Mouse (Mus musculus): ENCODE measurements at regions not wholly inside any gene's neighbourhood (a gene's known extent, or its start where the extent isn't known, plus 50 kb on each side); places are given as distances from the start of the nearest gene placed in this dataset.

GRCm38 (mm10) chr12:51089324-51089723 is 258.5 kb upstream of the G2e3 start:
- H3K27ac ChIP-seq: no peak overlapping the region
- no peak overlapping the region for H3K9ac ChIP-seq (replicated peaks)
- WGBS (ENCODE audit: insufficient replicate concordance): 61% methylated on average over 7 of the region's 7 CpGs
- ATAC-seq (ENCODE audit: insufficient read depth) (no peak), DNase-seq (ENCODE audit: low read depth in 3 of 3, low spot score in 3 of 3) (no peak)
- H3K36me3 ChIP-seq (replicated peaks; ENCODE audit: control insufficient read depth, insufficient read depth, low read depth): no peaks in the 10 kb centered on the region
- no peak overlapping the region for H3K4me2 ChIP-seq (ENCODE audit: low read depth)
- H3K27me3 ChIP-seq (ENCODE audit: control insufficient read depth, insufficient read depth, low read length): no peaks in the 10 kb centered on the region
- H3K4me3 ChIP-seq (ENCODE audit: insufficient read depth in 1 of 2, low read depth in 2 of 2, low read length in 2 of 2): no peak overlapping the region
- no peaks in the 10 kb centered on the region for H3K9me3 ChIP-seq (ENCODE audit: control insufficient read depth, low read length)
- no peak for TF ChIP-seq CTCF (IDR thresholded peaks at IDR 0.05; ENCODE audit: low read depth)
- no peak for TF ChIP-seq EP300 (IDR thresholded peaks at IDR 0.05; ENCODE audit: low read depth)
- H3K4me1 ChIP-seq (replicated peaks; ENCODE audit: control insufficient read depth in 2 of 2, insufficient read depth in 2 of 2, low read length in 1 of 2): no peaks in the 10 kb centered on the region

GRCm38 (mm10) chr12:51081809-51082208 is 266.1 kb upstream of the G2e3 start:
- no peak overlapping the region for H3K27ac ChIP-seq
- no peaks in the 10 kb centered on the region for H3K27me3 ChIP-seq (ENCODE audit: control insufficient read depth, insufficient read depth, low read length)
- H3K36me3 ChIP-seq (replicated peaks; ENCODE audit: control insufficient read depth, insufficient read depth, low read depth): no peaks in the 10 kb centered on the region
- H3K4me2 ChIP-seq (ENCODE audit: low read depth): no peak overlapping the region
- TF ChIP-seq EP300 (IDR thresholded peaks at IDR 0.05; ENCODE audit: low read depth) (no peak), CTCF (IDR thresholded peaks at IDR 0.05; ENCODE audit: low read depth) (no peak)
- no peak for DNase-seq (ENCODE audit: low read depth in 3 of 3, low spot score in 3 of 3)
- H3K4me1 ChIP-seq (replicated peaks; ENCODE audit: control insufficient read depth in 2 of 2, insufficient read depth in 2 of 2, low read length in 1 of 2): no peaks in the 10 kb centered on the region
- H3K4me3 ChIP-seq (ENCODE audit: insufficient read depth in 1 of 2, low read depth in 2 of 2, low read length in 2 of 2): no peak overlapping the region
- no peaks in the 10 kb centered on the region for H3K9me3 ChIP-seq (ENCODE audit: control insufficient read depth, low read length)
- no peak for ATAC-seq (ENCODE audit: insufficient read depth)
- WGBS (ENCODE audit: insufficient replicate concordance): 72% methylated on average over 8 of the region's 8 CpGs
- no peak overlapping the region for H3K9ac ChIP-seq (replicated peaks)

GRCm38 (mm10) chr12:51073503-51073902 is 274.4 kb upstream of the G2e3 start:
- 30% methylated on average over 1 of the region's 1 CpGs for WGBS (ENCODE audit: insufficient replicate concordance)
- DNase-seq (ENCODE audit: low read depth in 3 of 3, low spot score in 3 of 3) (no peak), ATAC-seq (ENCODE audit: insufficient read depth) (no peak)
- no peaks in the 10 kb centered on the region for H3K4me1 ChIP-seq (replicated peaks; ENCODE audit: control insufficient read depth in 2 of 2, insufficient read depth in 2 of 2, low read length in 1 of 2)
- no peak for TF ChIP-seq EP300 (IDR thresholded peaks at IDR 0.05; ENCODE audit: low read depth)
- TF ChIP-seq CTCF (IDR thresholded peaks at IDR 0.05; ENCODE audit: low read depth): no peak
- no peak overlapping the region for H3K4me3 ChIP-seq (ENCODE audit: insufficient read depth in 1 of 2, low read depth in 2 of 2, low read length in 2 of 2)
- no peak overlapping the region for H3K9ac ChIP-seq (replicated peaks)
- H3K27me3 ChIP-seq (ENCODE audit: control insufficient read depth, insufficient read depth, low read length): no peaks in the 10 kb centered on the region
- no peak overlapping the region for H3K27ac ChIP-seq
- no peaks in the 10 kb centered on the region for H3K36me3 ChIP-seq (replicated peaks; ENCODE audit: control insufficient read depth, insufficient read depth, low read depth)
- no peak overlapping the region for H3K4me2 ChIP-seq (ENCODE audit: low read depth)
- H3K9me3 ChIP-seq (ENCODE audit: control insufficient read depth, low read length): no peaks in the 10 kb centered on the region

GRCm38 (mm10) chr12:51060931-51061330 is 286.9 kb upstream of the G2e3 start:
- H3K27ac ChIP-seq: no peak overlapping the region
- H3K9ac ChIP-seq (replicated peaks): no peak overlapping the region
- 70% methylated on average over 3 of the region's 3 CpGs for WGBS (ENCODE audit: insufficient replicate concordance)
- no peak overlapping the region for H3K4me2 ChIP-seq (ENCODE audit: low read depth)
- no peaks in the 10 kb centered on the region for H3K9me3 ChIP-seq (ENCODE audit: control insufficient read depth, low read length)
- H3K4me3 ChIP-seq (ENCODE audit: insufficient read depth in 1 of 2, low read depth in 2 of 2, low read length in 2 of 2): no peak overlapping the region
- no peaks in the 10 kb centered on the region for H3K36me3 ChIP-seq (replicated peaks; ENCODE audit: control insufficient read depth, insufficient read depth, low read depth)
- H3K27me3 ChIP-seq (ENCODE audit: control insufficient read depth, insufficient read depth, low read length): no peaks in the 10 kb centered on the region
- H3K4me1 ChIP-seq (replicated peaks; ENCODE audit: control insufficient read depth in 2 of 2, insufficient read depth in 2 of 2, low read length in 1 of 2): no peaks in the 10 kb centered on the region
- TF ChIP-seq EP300 (IDR thresholded peaks at IDR 0.05; ENCODE audit: low read depth): no peak
- no peak for TF ChIP-seq CTCF (IDR thresholded peaks at IDR 0.05; ENCODE audit: low read depth)
- DNase-seq (ENCODE audit: low read depth in 3 of 3, low spot score in 3 of 3): no peak
- no peak for ATAC-seq (ENCODE audit: insufficient read depth)

GRCm38 (mm10) chr12:51058569-51058968 is 289.3 kb upstream of the G2e3 start:
- H3K9ac ChIP-seq (replicated peaks): no peak overlapping the region
- DNase-seq (ENCODE audit: low read depth in 3 of 3, low spot score in 3 of 3) (no peak), ATAC-seq (ENCODE audit: insufficient read depth) (no peak)
- no peaks in the 10 kb centered on the region for H3K9me3 ChIP-seq (ENCODE audit: control insufficient read depth, low read length)
- H3K4me1 ChIP-seq (replicated peaks; ENCODE audit: control insufficient read depth in 2 of 2, insufficient read depth in 2 of 2, low read length in 1 of 2): no peaks in the 10 kb centered on the region
- H3K4me2 ChIP-seq (ENCODE audit: low read depth): no peak overlapping the region
- no peaks in the 10 kb centered on the region for H3K27me3 ChIP-seq (ENCODE audit: control insufficient read depth, insufficient read depth, low read length)
- no peaks in the 10 kb centered on the region for H3K36me3 ChIP-seq (replicated peaks; ENCODE audit: control insufficient read depth, insufficient read depth, low read depth)
- TF ChIP-seq EP300 (IDR thresholded peaks at IDR 0.05; ENCODE audit: low read depth): no peak
- no peak for TF ChIP-seq CTCF (IDR thresholded peaks at IDR 0.05; ENCODE audit: low read depth)
- no peak overlapping the region for H3K4me3 ChIP-seq (ENCODE audit: insufficient read depth in 1 of 2, low read depth in 2 of 2, low read length in 2 of 2)
- 21% methylated on average over 12 of the region's 12 CpGs for WGBS (ENCODE audit: insufficient replicate concordance)
- H3K27ac ChIP-seq: no peak overlapping the region

All from liver, embryonic 14.5 days (tissue).